Mouse (Mus musculus): Measurements from ENCODE around the gene Csf2rb. TPM values are rescaled to one million over a fixed set of nuclear protein-coding genes. Genes with fewer than 3 reads are reported as not detected.
"Not testable (repeated sequence)": the region's sequence is repeated elsewhere in the genome, so short reads cannot be mapped to it uniquely, and the experiment has no call there.

The Csf2rb gene
- 0.41 and 0.89 TPM in 2 replicates for polyA plus RNA-seq (2014; fragmentation: Nextera tagmentation; extraction: Ambion mirVana)

- ATAC-seq (ENCODE audit: low FRiP score, low TSS enrichment), result no peak
- Histone ChIP-seq H3K36me3 (ENCODE audit: control insufficient read depth, insufficient read depth, low read length) (no peaks in the 10 kb centered on the region), H3K9ac (ENCODE audit: low read depth, low read length) (no peak within 1 kb of the TSS), H3K27me3 (ENCODE audit: control insufficient read depth, insufficient read depth, low read length) (no peaks in the 10 kb centered on the region), H3K27ac (ENCODE audit: low read depth, low read length) (no peak within 1 kb of the TSS), H3K9me3 (ENCODE audit: control insufficient read depth, low read length) (no peaks in the 10 kb centered on the region), H3K4me1 (ENCODE audit: control insufficient read depth, insufficient read depth, low read length) (no peaks in the 10 kb centered on the region), H3K4me3 (ENCODE audit: low read length) (no peak within 1 kb of the TSS), H3K4me2 (replicated peaks; ENCODE audit: low read depth, low read length) (no peak within 1 kb of the TSS)
- WGBS, result 74% methylated on average over 11 of the region's 11 CpGs
Measured at GRCm38 (mm10) chr15:78325671-78326339, at the start of gene Csf2rb. Gene Csf2rb, plus strand, starts transcription at chr15:78325752.

- no peak for ATAC-seq (ENCODE audit: low FRiP score, low TSS enrichment)
- WGBS, result 74% methylated on average over 2 of the region's 2 CpGs
Measured at GRCm38 (mm10) chr15:78278308-78278707, 47.2 kb upstream of the Csf2rb start.

GRCm38 (mm10) chr15:78287941-78288340 is 37.6 kb upstream of the Csf2rb start:
- Histone ChIP-seq H3K27me3 (ENCODE audit: control insufficient read depth, insufficient read depth, low read length) (no peaks in the 10 kb centered on the region), H3K36me3 (ENCODE audit: control insufficient read depth, insufficient read depth, low read length) (no peaks in the 10 kb centered on the region), H3K4me1 (ENCODE audit: control insufficient read depth, insufficient read depth, low read length) (no peaks in the 10 kb centered on the region), H3K4me3 (ENCODE audit: low read length) (no peak overlapping the region), H3K4me2 (replicated peaks; ENCODE audit: low read depth, low read length) (no peak overlapping the region), H3K9me3 (ENCODE audit: control insufficient read depth, low read length) (no peaks in the 10 kb centered on the region), H3K27ac (ENCODE audit: low read depth, low read length) (no peak overlapping the region), H3K9ac (ENCODE audit: low read depth, low read length) (no peak overlapping the region)
- no peak for ATAC-seq (ENCODE audit: low FRiP score, low TSS enrichment)
- WGBS, result 82% methylated on average over 5 of the region's 5 CpGs

More at GRCm38 (mm10) chr15:78278308-78278707, 47.2 kb upstream of the Csf2rb start:
- no peak overlapping the region for H3K4me2 ChIP-seq (replicated peaks; ENCODE audit: low read depth, low read length)
- H3K9ac ChIP-seq (ENCODE audit: low read depth, low read length), result no peak overlapping the region
- no peaks in the 10 kb centered on the region for H3K9me3 ChIP-seq (ENCODE audit: control insufficient read depth, low read length)
- H3K4me3 ChIP-seq (ENCODE audit: low read length), result no peak overlapping the region
- no peaks in the 10 kb centered on the region for H3K27me3 ChIP-seq (ENCODE audit: control insufficient read depth, insufficient read depth, low read length)
- no peak overlapping the region for H3K27ac ChIP-seq (ENCODE audit: low read depth, low read length)
- no peaks in the 10 kb centered on the region for H3K36me3 ChIP-seq (ENCODE audit: control insufficient read depth, insufficient read depth, low read length)
- H3K4me1 ChIP-seq (ENCODE audit: control insufficient read depth, insufficient read depth, low read length), result no peaks in the 10 kb centered on the region

GRCm38 (mm10) chr15:78289775-78290174 is 35.8 kb upstream of the Csf2rb start:
- H3K27me3 ChIP-seq (ENCODE audit: control insufficient read depth, insufficient read depth, low read length); H3K4me1 ChIP-seq (ENCODE audit: control insufficient read depth, insufficient read depth, low read length); ATAC-seq (ENCODE audit: low FRiP score, low TSS enrichment); H3K4me2 ChIP-seq (replicated peaks; ENCODE audit: low read depth, low read length); H3K9ac ChIP-seq (ENCODE audit: low read depth, low read length); H3K27ac ChIP-seq (ENCODE audit: low read depth, low read length); H3K4me3 ChIP-seq (ENCODE audit: low read length); H3K36me3 ChIP-seq (ENCODE audit: control insufficient read depth, insufficient read depth, low read length); H3K9me3 ChIP-seq (ENCODE audit: control insufficient read depth, low read length): not testable (repeated sequence)
- 26% methylated on average over 5 of the region's 5 CpGs for WGBS

- not testable (repeated sequence) for H3K9me3 ChIP-seq (ENCODE audit: control insufficient read depth, low read length); H3K27me3 ChIP-seq (ENCODE audit: control insufficient read depth, insufficient read depth, low read length); H3K4me2 ChIP-seq (replicated peaks; ENCODE audit: low read depth, low read length); H3K4me1 ChIP-seq (ENCODE audit: control insufficient read depth, insufficient read depth, low read length); H3K36me3 ChIP-seq (ENCODE audit: control insufficient read depth, insufficient read depth, low read length); ATAC-seq (ENCODE audit: low FRiP score, low TSS enrichment); H3K4me3 ChIP-seq (ENCODE audit: low read length); H3K27ac ChIP-seq (ENCODE audit: low read depth, low read length); H3K9ac ChIP-seq (ENCODE audit: low read depth, low read length)
- 16% methylated on average over 2 of the region's 2 CpGs for WGBS
Measured at GRCm38 (mm10) chr15:78293228-78293627, 32.3 kb upstream of the Csf2rb start.

GRCm38 (mm10) chr15:78293716-78294115 is 31.8 kb upstream of the Csf2rb start:
- H3K27ac ChIP-seq (ENCODE audit: low read depth, low read length), result no peak overlapping the region
- ATAC-seq (ENCODE audit: low FRiP score, low TSS enrichment), result no peak
- H3K36me3 ChIP-seq (ENCODE audit: control insufficient read depth, insufficient read depth, low read length), result no peaks in the 10 kb centered on the region
- H3K4me2 ChIP-seq (replicated peaks; ENCODE audit: low read depth, low read length), result no peak overlapping the region
- H3K9me3 ChIP-seq (ENCODE audit: control insufficient read depth, low read length), result no peaks in the 10 kb centered on the region
- no peak overlapping the region for H3K9ac ChIP-seq (ENCODE audit: low read depth, low read length)
- WGBS, result 90% methylated on average over 4 of the region's 4 CpGs
- no peak overlapping the region for H3K4me3 ChIP-seq (ENCODE audit: low read length)
- H3K27me3 ChIP-seq (ENCODE audit: control insufficient read depth, insufficient read depth, low read length), result no peaks in the 10 kb centered on the region
- H3K4me1 ChIP-seq (ENCODE audit: control insufficient read depth, insufficient read depth, low read length), result no peaks in the 10 kb centered on the region

GRCm38 (mm10) chr15:78298558-78298957 is 27.0 kb upstream of the Csf2rb start:
- Histone ChIP-seq H3K9ac (ENCODE audit: low read depth, low read length) (no peak overlapping the region), H3K27me3 (ENCODE audit: control insufficient read depth, insufficient read depth, low read length) (no peaks in the 10 kb centered on the region), H3K9me3 (ENCODE audit: control insufficient read depth, low read length) (no peaks in the 10 kb centered on the region), H3K4me3 (ENCODE audit: low read length) (no peak overlapping the region), H3K36me3 (ENCODE audit: control insufficient read depth, insufficient read depth, low read length) (no peaks in the 10 kb centered on the region), H3K4me2 (replicated peaks; ENCODE audit: low read depth, low read length) (no peak overlapping the region), H3K27ac (ENCODE audit: low read depth, low read length) (no peak overlapping the region), H3K4me1 (ENCODE audit: control insufficient read depth, insufficient read depth, low read length) (no peaks in the 10 kb centered on the region)
- no peak for ATAC-seq (ENCODE audit: low FRiP score, low TSS enrichment)
- 80% methylated on average over 1 of the region's 1 CpGs for WGBS

GRCm38 (mm10) chr15:78299641-78300040 is 25.9 kb upstream of the Csf2rb start:
- no peak for ATAC-seq (ENCODE audit: low FRiP score, low TSS enrichment)
- no peak overlapping the region for H3K27ac ChIP-seq (ENCODE audit: low read depth, low read length)
- no peak overlapping the region for H3K4me3 ChIP-seq (ENCODE audit: low read length)
- no peaks in the 10 kb centered on the region for H3K27me3 ChIP-seq (ENCODE audit: control insufficient read depth, insufficient read depth, low read length)
- H3K9me3 ChIP-seq (ENCODE audit: control insufficient read depth, low read length), result no peaks in the 10 kb centered on the region
- WGBS, result 87% methylated on average over 3 of the region's 3 CpGs
- no peaks in the 10 kb centered on the region for H3K36me3 ChIP-seq (ENCODE audit: control insufficient read depth, insufficient read depth, low read length)
- H3K4me2 ChIP-seq (replicated peaks; ENCODE audit: low read depth, low read length), result no peak overlapping the region
- H3K4me1 ChIP-seq (ENCODE audit: control insufficient read depth, insufficient read depth, low read length), result no peaks in the 10 kb centered on the region
- no peak overlapping the region for H3K9ac ChIP-seq (ENCODE audit: low read depth, low read length)

GRCm38 (mm10) chr15:78300773-78301172 is 24.8 kb upstream of the Csf2rb start:
- no peaks in the 10 kb centered on the region for H3K36me3 ChIP-seq (ENCODE audit: control insufficient read depth, insufficient read depth, low read length)
- no peaks in the 10 kb centered on the region for H3K9me3 ChIP-seq (ENCODE audit: control insufficient read depth, low read length)
- no peak overlapping the region for H3K4me2 ChIP-seq (replicated peaks; ENCODE audit: low read depth, low read length)
- no peaks in the 10 kb centered on the region for H3K27me3 ChIP-seq (ENCODE audit: control insufficient read depth, insufficient read depth, low read length)
- H3K4me1 ChIP-seq (ENCODE audit: control insufficient read depth, insufficient read depth, low read length), result no peaks in the 10 kb centered on the region
- no peak overlapping the region for H3K4me3 ChIP-seq (ENCODE audit: low read length)
- no peak overlapping the region for H3K9ac ChIP-seq (ENCODE audit: low read depth, low read length)
- no peak overlapping the region for H3K27ac ChIP-seq (ENCODE audit: low read depth, low read length)
- ATAC-seq (ENCODE audit: low FRiP score, low TSS enrichment), result no peak

All from kidney, embryonic 14.5 days (tissue).